Mouse (Mus musculus): ENCODE data around the gene Btrc.

- TF ChIP-seq CTCF (IDR thresholded peaks at IDR 0.05; ENCODE audit: low read depth) (no peak), EP300 (IDR thresholded peaks at IDR 0.05; ENCODE audit: low read depth) (no peak)
Observed at GRCm38 (mm10) chr19:45440554-45441175, 77.1 kb downstream of the Btrc start.
